Mouse (Mus musculus): Measurements from ENCODE around the gene Wdfy1. TPM values are rescaled to one million over a fixed set of nuclear protein-coding genes. Genes with fewer than 3 reads are reported as not detected.

Wdfy1 gene
- total RNA-seq, 2 experiments from 2014 or later: 43.7 to 45.9 TPM

DNA sequence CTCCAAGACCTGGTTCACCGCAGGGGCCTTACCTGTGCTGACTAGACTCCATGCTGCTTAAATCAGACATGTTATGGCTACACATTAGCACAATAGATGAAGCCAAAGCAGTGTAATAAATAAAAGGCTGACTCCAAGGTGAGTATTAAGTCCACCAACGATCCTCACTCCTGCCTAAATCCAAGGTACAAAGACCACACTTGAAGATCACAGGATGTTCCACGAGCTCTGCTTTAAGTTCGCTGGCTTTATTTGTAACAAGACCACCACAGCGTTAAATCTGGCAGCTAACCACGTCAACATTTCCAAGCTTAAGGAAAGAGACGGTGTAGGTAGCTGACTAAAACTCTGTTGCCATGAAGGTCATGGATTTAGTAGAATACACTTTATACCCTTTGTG is 33.0 kb downstream of the Wdfy1 start:
- DNase-seq (ENCODE audit: extremely low spot score in 1 of 2, low spot score in 2 of 2): no peak
- intact Hi-C loops (cut with DNase I): no loop called here
- no peak overlapping the region for H3K4me3 ChIP-seq
- H3K27ac ChIP-seq: no peak overlapping the region
- TF ChIP-seq CTCF (IDR thresholded peaks at IDR 0.05): no peak

GRCm38 (mm10) chr1:79741002-79741401 is 34.9 kb downstream of the Wdfy1 start:
- Histone ChIP-seq H3K4me3 (no peak overlapping the region), H3K27ac (no peak overlapping the region)
- no peak for TF ChIP-seq CTCF (IDR thresholded peaks at IDR 0.05)
- intact Hi-C loops (cut with DNase I): no loop called here
- no peak for DNase-seq (ENCODE audit: extremely low spot score in 1 of 2, low spot score in 2 of 2)

GRCm38 (mm10) chr1:79739726-79740125 is 36.2 kb downstream of the Wdfy1 start:
- no peak overlapping the region for H3K4me3 ChIP-seq
- intact Hi-C loops (cut with DNase I): no loop called here
- H3K27ac ChIP-seq: no peak overlapping the region
- no peak for DNase-seq (ENCODE audit: extremely low spot score in 1 of 2, low spot score in 2 of 2)
- TF ChIP-seq CTCF (IDR thresholded peaks at IDR 0.05): no peak

DNA sequence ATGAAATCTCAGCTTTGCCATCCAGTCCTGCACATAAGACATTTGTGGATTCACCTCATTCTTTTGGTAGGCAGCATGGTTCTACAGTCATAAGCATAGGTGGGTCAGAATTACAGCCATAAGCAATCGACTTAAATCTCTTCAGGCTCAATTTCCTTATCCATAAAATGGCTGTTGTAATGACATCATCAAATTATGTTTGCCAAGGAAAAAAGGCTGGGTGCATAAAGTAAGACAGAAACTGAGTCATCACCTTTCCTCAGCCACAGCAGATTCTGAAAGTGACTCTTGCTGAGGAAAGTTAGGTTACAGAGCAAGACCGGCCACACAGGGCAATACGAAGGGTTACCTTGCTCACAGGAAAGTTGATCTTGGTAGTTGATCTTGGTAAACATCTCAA is 39.5 kb downstream of the Wdfy1 start:
- DNase-seq (ENCODE audit: extremely low spot score in 1 of 2, low spot score in 2 of 2): no peak
- no peak for TF ChIP-seq CTCF (IDR thresholded peaks at IDR 0.05)
- H3K27ac ChIP-seq: no peak overlapping the region
- H3K4me3 ChIP-seq: no peak overlapping the region
- intact Hi-C loops (cut with DNase I): no loop called here

DNA sequence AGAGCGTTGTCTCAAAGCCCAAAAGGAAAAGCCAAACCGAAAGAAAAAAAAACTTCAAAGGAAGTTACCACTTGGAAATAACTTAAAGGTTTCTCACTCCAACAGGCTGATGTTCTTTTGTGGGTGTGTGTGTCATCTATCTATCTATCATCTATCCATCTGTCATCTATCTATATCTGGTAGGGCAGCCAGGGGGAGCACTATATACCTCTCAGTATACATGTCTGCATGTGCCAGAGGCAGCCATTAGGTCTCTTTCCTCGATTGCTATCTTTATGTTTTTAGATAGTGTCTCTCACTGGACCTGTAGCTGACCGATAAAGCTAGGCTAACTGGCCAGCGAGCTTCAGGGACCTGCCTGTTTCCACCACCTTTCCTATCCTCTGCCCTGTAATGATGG is 41.1 kb downstream of the Wdfy1 start:
- Histone ChIP-seq H3K27ac (no peak overlapping the region), H3K4me3 (no peak overlapping the region)
- intact Hi-C loops (cut with DNase I): no loop called here
- no peak; the same call in 1 of the 2 replicates for TF ChIP-seq CTCF (IDR thresholded peaks at IDR 0.05)
- no peak for DNase-seq (ENCODE audit: extremely low spot score in 1 of 2, low spot score in 2 of 2)

GRCm38 (mm10) chr1:79714152-79714923 is 61.6 kb downstream of the Wdfy1 start:
- no peak for DNase-seq (ENCODE audit: extremely low spot score in 1 of 2, low spot score in 2 of 2)
- Histone ChIP-seq H3K4me3 (no peak overlapping the region), H3K27ac (no peak overlapping the region)
- intact Hi-C loops (cut with DNase I): no loop called here
- TF ChIP-seq CTCF (IDR thresholded peaks at IDR 0.05): no peak

DNA sequence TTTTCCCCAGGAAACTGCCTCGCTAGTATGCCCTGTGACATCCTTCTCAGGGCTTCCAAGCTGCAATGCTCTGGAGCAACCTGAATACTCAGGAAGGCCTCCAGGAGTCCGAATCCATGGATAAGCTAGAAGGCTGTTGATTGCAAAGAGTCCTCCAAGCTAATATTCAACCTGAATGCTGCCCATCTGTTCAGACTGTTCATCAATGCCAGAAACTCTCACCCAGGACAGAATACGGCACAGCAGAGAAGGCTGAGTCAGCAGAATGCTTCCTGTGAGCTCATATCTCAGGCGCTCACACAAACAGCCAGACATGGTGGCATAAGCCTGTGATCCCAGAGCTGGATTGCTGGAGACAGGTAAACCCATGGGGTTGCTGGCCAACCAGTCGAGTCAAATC is 62.9 kb downstream of the Wdfy1 start:
- H3K27ac ChIP-seq: no peak overlapping the region
- DNase-seq (ENCODE audit: extremely low spot score in 1 of 2, low spot score in 2 of 2): no peak
- intact Hi-C loops (cut with DNase I): no loop called here
- TF ChIP-seq CTCF (IDR thresholded peaks at IDR 0.05): no peak
- H3K4me3 ChIP-seq: no peak overlapping the region

GRCm38 (mm10) chr1:79711147-79712126 is 64.5 kb downstream of the Wdfy1 start:
- Histone ChIP-seq H3K4me3 (no peak overlapping the region), H3K27ac (peak overlapping the region; percentile 66)
- peak; percentile 37 to 48 for DNase-seq (ENCODE audit: extremely low spot score in 1 of 2, low spot score in 2 of 2)
- intact Hi-C loops (cut with DNase I): no loop called here
- TF ChIP-seq CTCF (IDR thresholded peaks at IDR 0.05): no peak

GRCm38 (mm10) chr1:79710678-79711077 is 65.3 kb downstream of the Wdfy1 start:
- H3K27ac ChIP-seq: peak overlapping the region; percentile 66
- intact Hi-C loops (cut with DNase I): no loop called here

GRCm38 (mm10) chr1:79710216-79710615 is 65.7 kb downstream of the Wdfy1 start:
- no peak for TF ChIP-seq CTCF (IDR thresholded peaks at IDR 0.05)
- intact Hi-C loops (cut with DNase I): no loop called here
- Histone ChIP-seq H3K27ac (peak overlapping the region; percentile 66; the same call in 1 of the 2 replicates), H3K4me3 (no peak overlapping the region)
- no peak for DNase-seq (ENCODE audit: extremely low spot score in 1 of 2, low spot score in 2 of 2)

More at GRCm38 (mm10) chr1:79710678-79711077, 65.3 kb downstream of the Wdfy1 start:
- no peak for DNase-seq (ENCODE audit: extremely low spot score in 1 of 2, low spot score in 2 of 2)
- H3K4me3 ChIP-seq: no peak overlapping the region
- TF ChIP-seq CTCF (IDR thresholded peaks at IDR 0.05): no peak

- Histone ChIP-seq H3K4me3 (no peak overlapping the region), H3K27ac (no peak overlapping the region)
- intact Hi-C loops (cut with DNase I): loop anchor here (10.0 kb wide), 1 partner anchor 397 kb away; no protein-coding TSS in a partner anchor
- TF ChIP-seq CTCF (IDR thresholded peaks at IDR 0.05): no peak
- peak in 1 of 2 experiments; percentile 33 for DNase-seq (ENCODE audit: extremely low spot score in 1 of 2, low spot score in 2 of 2)
These were observed 68.6 kb downstream of the Wdfy1 start for GRCm38 (mm10) chr1:79707383-79707782.

- no peak overlapping the region for H3K27ac ChIP-seq
- no peak for DNase-seq (ENCODE audit: extremely low spot score in 1 of 2, low spot score in 2 of 2)
- no peak overlapping the region for H3K4me3 ChIP-seq
- intact Hi-C loops (cut with DNase I): loop anchor here (10.0 kb wide), 1 partner anchor 398 kb away; no protein-coding TSS in a partner anchor
- no peak for TF ChIP-seq CTCF (IDR thresholded peaks at IDR 0.05)
These were observed 69.2 kb downstream of the Wdfy1 start for GRCm38 (mm10) chr1:79706707-79707106.
